Mouse (Mus musculus) kidney, adult 11 months (tissue): ENCODE data around the gene Mttp.

Source experiments
- DNase-seq: peaks from one replicate; pipeline ENCODE4 v3.0.0; 2022

Mttp gene

DNA sequence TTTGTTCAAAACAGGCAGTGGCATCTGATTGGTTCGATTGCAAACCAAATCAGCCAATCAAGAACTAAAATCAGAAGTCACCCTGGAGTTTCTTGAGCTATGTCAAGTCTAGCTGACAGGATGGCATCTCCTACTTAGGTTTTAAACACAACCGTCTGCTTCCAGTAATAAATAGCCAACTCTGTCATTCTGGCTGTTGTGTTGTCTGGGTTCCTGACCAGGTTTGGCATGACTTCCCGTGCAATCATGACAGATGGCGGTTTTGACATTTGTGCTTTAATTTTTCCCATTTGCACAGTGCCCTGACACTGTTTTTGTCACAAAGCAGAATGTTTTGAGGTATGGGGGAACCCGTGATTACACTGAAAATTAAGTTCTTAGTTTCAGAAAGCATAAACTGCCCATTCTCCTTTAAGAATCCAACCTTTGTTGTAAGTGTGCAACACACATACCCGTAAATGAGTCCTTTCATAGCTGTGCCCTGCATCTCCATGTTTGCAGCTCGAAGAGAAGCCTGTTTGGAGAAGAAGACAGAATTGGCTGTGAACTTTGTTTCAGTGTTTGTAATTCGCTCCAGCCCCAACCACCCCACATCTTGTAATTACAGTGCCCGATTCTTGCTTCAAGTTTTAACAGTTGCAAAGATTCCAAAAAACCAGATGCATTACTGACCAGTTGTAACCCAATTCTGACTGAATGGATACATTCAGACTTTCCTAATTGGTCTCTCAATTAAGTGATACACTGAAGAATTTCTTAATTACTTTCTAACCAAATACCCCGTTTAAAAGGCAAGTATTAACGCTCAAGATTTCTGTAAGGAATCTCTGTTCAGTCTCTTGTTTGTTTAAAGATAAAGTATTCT is 67.1 kb downstream of the Mttp start:
- DNase-seq, result no peak

- DNase-seq, result no peak
Observed at GRCm38 (mm10) chr3:138075209-138075608, 69.6 kb downstream of the Mttp start.

DNA sequence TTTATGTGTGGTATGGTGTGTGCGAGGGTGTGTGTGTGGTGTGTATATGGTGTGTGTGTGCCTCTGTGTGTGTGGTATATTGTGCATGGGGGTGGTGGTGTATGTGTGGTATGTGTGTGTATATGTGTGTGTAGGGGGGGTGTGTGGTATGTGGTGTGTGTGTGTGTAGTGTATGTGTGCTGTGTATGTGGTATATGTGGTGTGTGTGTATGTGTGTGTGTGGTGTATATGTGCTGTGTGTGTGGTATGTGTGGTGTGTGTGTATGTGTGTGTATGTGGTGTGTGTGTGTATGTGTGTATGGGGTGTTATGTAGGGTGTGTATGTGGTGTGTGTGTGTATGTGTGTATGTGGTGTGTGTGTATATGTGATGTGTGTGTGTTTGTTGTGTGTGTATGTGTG is 70.6 kb downstream of the Mttp start:
- no peak for DNase-seq

DNA sequence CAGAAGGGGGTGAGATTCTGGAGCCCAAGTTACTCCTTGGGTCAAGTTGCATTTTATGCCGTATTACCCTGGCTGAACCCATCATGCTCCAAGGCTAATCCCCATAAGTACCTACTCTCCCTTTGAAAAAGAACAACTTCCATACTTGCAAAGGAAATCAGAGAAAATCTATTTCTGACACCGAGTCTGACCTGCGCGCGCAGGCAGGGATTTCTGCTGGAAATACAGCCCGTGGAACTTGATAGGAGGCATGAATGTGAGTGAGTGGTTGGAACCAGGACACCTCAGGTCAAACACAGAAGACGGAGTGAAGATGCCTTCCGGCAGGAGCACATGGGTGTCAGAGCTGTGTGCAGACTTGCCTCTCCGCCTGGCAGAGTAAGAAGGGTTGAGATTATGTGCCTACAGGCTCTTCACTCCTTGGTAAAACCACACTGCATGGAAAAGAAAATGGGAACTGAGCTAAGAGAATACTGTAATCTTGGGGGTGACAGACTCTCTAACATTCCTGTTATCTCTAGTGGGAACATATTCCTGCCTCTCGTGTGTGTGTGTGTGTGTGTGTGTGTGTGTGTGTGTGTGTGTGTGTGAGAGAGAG is 73.2 kb downstream of the Mttp start:
- no peak for DNase-seq

- DNase-seq, result no peak
Observed at GRCm38 (mm10) chr3:138071004-138071403, 73.8 kb downstream of the Mttp start.

- no peak for DNase-seq
Observed at GRCm38 (mm10) chr3:138069756-138070511, 74.8 kb downstream of the Mttp start.

GRCm38 (mm10) chr3:138068103-138068502 is 76.7 kb downstream of the Mttp start:
- DNase-seq, result no peak

- DNase-seq, result no peak
Observed at GRCm38 (mm10) chr3:138067288-138067687, 77.5 kb downstream of the Mttp start, which contains the start of gene Gm5105. Gm5105 (minus strand) TSS chr3:138067388.

GRCm38 (mm10) chr3:138066348-138066856 is 78.4 kb downstream of the Mttp start:
- no peak for DNase-seq

- no peak for DNase-seq
Observed at GRCm38 (mm10) chr3:138065930-138066329, 78.8 kb downstream of the Mttp start.

- DNase-seq, result no peak
Observed at GRCm38 (mm10) chr3:138064732-138065645, 79.8 kb downstream of the Mttp start, which contains the start of gene 1110002E22Rik. 1110002E22Rik (plus strand) TSS chr3:138065052.

DNA sequence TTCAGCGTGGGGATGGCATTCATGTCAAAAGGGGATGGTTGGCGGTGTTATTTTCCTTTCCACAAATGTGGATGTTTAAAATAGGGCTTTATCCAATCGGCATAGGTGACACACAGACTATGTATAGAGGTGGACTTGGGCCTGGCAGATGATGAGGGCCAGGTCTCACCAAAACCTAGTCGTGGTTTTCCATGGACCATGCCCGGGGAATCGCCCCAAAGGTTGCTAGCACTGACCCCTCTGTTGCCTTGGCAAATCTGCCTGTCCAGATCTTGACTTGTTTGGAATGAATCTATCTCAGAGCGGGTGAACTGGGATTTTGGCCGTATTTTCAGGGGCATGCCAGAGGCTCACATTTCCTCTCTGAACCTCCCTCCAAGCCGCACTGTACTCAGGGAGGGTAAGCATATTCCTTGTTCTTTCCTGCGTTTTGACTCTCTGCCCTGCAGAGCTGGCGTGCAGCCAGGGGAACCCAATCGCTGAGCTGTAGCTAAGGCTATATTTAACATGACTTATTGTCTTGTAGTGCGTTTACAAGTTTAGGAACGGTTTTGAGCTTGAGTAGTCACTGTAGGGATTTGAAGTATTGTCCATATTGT is 80.9 kb downstream of the Mttp start:
- no peak for DNase-seq

- no peak for DNase-seq
Observed at GRCm38 (mm10) chr3:138062673-138063072, 82.1 kb downstream of the Mttp start.

- no peak for DNase-seq
Observed at GRCm38 (mm10) chr3:138061205-138061911, 83.4 kb downstream of the Mttp start.

- no peak for DNase-seq
Observed at GRCm38 (mm10) chr3:138060429-138060828, 84.3 kb downstream of the Mttp start.

DNA sequence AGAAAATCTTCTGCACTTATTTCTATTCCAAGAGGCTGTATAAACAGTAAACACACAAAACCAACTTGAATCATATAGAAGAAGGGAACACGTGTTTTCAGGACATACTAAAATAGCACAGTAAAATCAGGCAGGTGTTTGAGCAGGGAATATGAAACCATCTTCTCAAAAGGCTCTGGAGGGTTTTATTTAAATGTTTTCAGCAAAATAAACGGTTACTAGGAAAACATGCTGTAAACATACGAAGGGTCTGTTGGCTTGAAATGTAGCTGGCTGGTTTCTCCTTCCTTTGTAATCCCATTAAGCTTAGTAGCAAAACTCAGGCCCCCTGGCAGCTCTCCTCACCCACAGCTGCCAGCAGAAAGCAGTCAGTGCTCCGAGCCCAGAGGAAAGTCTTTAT is 86.5 kb downstream of the Mttp start:
- DNase-seq, result no peak

- DNase-seq, result no peak
Observed at GRCm38 (mm10) chr3:138056976-138057375, 87.8 kb downstream of the Mttp start.

DNA sequence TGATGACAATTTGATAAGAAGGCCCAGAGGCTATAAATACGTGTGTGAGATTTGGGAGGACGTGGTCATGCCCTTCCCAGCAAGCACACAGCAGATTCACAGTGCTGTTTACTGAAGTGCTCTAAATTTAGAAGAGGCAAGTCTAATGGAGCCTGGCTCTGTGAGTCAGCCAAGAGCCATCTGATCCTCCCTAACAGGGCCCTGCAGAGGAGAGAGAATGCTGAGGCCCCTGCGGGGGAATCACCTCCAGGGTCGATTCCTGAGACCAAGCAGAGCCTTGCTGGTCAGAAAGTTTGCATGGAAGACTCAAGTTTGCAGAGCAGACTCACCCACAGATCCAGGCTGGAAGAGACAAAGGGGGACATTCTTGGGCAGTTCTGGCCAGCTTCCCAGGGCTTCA is 90.8 kb downstream of the Mttp start:
- no peak for DNase-seq

DNA sequence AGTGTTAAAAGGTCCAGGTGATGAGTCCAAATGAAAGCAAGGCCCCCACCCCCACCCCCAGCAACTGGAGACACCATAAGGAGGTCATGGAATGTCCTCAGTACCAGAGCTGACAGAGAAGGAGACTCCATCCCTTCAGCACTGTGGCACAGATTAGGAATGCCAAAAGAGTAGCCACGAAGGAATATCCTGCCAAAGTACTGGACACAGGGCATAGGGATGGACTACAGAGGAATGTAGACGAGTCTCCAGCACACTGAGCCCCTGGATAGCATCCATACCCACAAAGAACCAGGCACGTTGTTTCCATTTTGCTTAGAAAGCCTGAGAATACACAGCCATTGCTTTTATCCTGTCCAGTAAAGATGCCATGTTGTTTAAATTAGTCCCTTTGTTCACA is 93.3 kb downstream of the Mttp start:
- no peak for DNase-seq

GRCm38 (mm10) chr3:138050772-138051171 is 94.0 kb downstream of the Mttp start:
- no peak for DNase-seq

GRCm38 (mm10) chr3:138049555-138049954 is 95.2 kb downstream of the Mttp start:
- no peak for DNase-seq
